Mouse (Mus musculus): ENCODE data around the gene Slc44a4. TPM values are rescaled to one million over a fixed set of nuclear protein-coding genes. Genes with fewer than 3 reads are reported as not detected.

The Slc44a4 gene
- not detected in 2 replicates for polyA plus RNA-seq (2014; fragmentation: Nextera tagmentation; extraction: Ambion mirVana)

GRCm38 (mm10) chr17:34913930-34914665, at the start of gene Slc44a4:
TSS of gene Slc44a4 (plus strand) at chr17:34914466.
- WGBS = 39% methylated on average over 18 of the region's 18 CpGs
- H3K4me1 ChIP-seq (ENCODE audit: control insufficient read depth, insufficient read depth, low read length) = no peaks in the 10 kb centered on the region
- H3K36me3 ChIP-seq (ENCODE audit: control insufficient read depth, insufficient read depth, low read length) = peaks cover 47% of the 10 kb centered on the region
- no peak within 1 kb of the TSS for H3K27ac ChIP-seq (ENCODE audit: low read depth, low read length)
- H3K4me2 ChIP-seq (ENCODE audit: low read depth, low read length) = no peak within 1 kb of the TSS
- ATAC-seq (ENCODE audit: low read depth) = no peak
- H3K9me3 ChIP-seq (ENCODE audit: control insufficient read depth, low read length) = no peaks in the 10 kb centered on the region
- H3K9ac ChIP-seq (replicated peaks; ENCODE audit: low read depth, low read length) = no peak within 1 kb of the TSS
- no peak within 1 kb of the TSS for H3K4me3 ChIP-seq (ENCODE audit: low read depth, low read length)
- H3K27me3 ChIP-seq (ENCODE audit: control insufficient read depth, insufficient read depth, low read length) = no peaks in the 10 kb centered on the region

- Histone ChIP-seq H3K4me2 (ENCODE audit: low read depth, low read length) (no peak overlapping the region), H3K27ac (ENCODE audit: low read depth, low read length) (no peak overlapping the region), H3K9me3 (ENCODE audit: control insufficient read depth, low read length) (no peaks in the 10 kb centered on the region), H3K4me3 (ENCODE audit: low read depth, low read length) (no peak overlapping the region), H3K36me3 (ENCODE audit: control insufficient read depth, insufficient read depth, low read length) (no peaks in the 10 kb centered on the region), H3K4me1 (ENCODE audit: control insufficient read depth, insufficient read depth, low read length) (no peaks in the 10 kb centered on the region), H3K27me3 (ENCODE audit: control insufficient read depth, insufficient read depth, low read length) (no peaks in the 10 kb centered on the region), H3K9ac (replicated peaks; ENCODE audit: low read depth, low read length) (no peak overlapping the region)
- 69% methylated on average over 7 of the region's 7 CpGs for WGBS
- ATAC-seq (ENCODE audit: low read depth) = no peak
These were observed 48.3 kb upstream of the Slc44a4 start for GRCm38 (mm10) chr17:34865981-34866380.

DNA sequence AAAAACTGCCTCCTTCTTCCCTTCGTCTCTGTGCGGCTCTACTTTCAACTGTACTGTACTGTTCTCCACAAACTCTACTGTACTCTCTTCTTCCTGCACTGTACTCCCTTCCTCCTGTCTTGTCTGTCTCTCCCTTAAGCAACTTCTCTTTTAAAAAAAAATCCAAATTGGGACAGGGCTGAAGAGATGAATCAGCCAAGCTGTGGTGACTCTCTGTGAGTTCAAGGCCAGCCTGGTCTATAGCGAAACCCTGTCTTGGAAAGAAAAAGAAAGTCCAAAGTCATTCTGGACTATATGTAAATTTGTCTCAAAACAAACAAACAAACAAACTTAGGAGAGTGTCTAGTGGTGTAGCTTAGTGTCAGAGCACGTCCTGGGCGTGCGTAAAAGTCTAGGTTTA, 39.9 kb upstream of the Slc44a4 start:
- no peak overlapping the region for H3K4me3 ChIP-seq (ENCODE audit: low read depth, low read length)
- 94% methylated on average over 6 of the region's 6 CpGs for WGBS
- H3K36me3 ChIP-seq (ENCODE audit: control insufficient read depth, insufficient read depth, low read length) = no peaks in the 10 kb centered on the region
- no peak for ATAC-seq (ENCODE audit: low read depth)
- H3K4me2 ChIP-seq (ENCODE audit: low read depth, low read length) = no peak overlapping the region
- no peak overlapping the region for H3K27ac ChIP-seq (ENCODE audit: low read depth, low read length)
- no peak overlapping the region for H3K9ac ChIP-seq (replicated peaks; ENCODE audit: low read depth, low read length)
- H3K4me1 ChIP-seq (ENCODE audit: control insufficient read depth, insufficient read depth, low read length) = no peaks in the 10 kb centered on the region
- no peaks in the 10 kb centered on the region for H3K9me3 ChIP-seq (ENCODE audit: control insufficient read depth, low read length)
- H3K27me3 ChIP-seq (ENCODE audit: control insufficient read depth, insufficient read depth, low read length) = no peaks in the 10 kb centered on the region

GRCm38 (mm10) chr17:34879336-34879879, 34.9 kb upstream of the Slc44a4 start, which contains the start of gene Zbtb12:
TSS of gene Zbtb12 (plus strand) at chr17:34879483.
- Histone ChIP-seq H3K27me3 (ENCODE audit: control insufficient read depth, insufficient read depth, low read length) (0 out of 2 replicates have a peak, but pooled peaks cover 4% of the 10 kb centered on the region), H3K9ac (replicated peaks; ENCODE audit: low read depth, low read length) (no peak within 1 kb of the TSS), H3K27ac (ENCODE audit: low read depth, low read length) (no peak within 1 kb of the TSS), H3K36me3 (ENCODE audit: control insufficient read depth, insufficient read depth, low read length) (no peaks in the 10 kb centered on the region), H3K4me3 (ENCODE audit: low read depth, low read length) (no peak within 1 kb of the TSS), H3K4me2 (ENCODE audit: low read depth, low read length) (no peak within 1 kb of the TSS), H3K4me1 (ENCODE audit: control insufficient read depth, insufficient read depth, low read length) (no peaks in the 10 kb centered on the region), H3K9me3 (ENCODE audit: control insufficient read depth, low read length) (no peaks in the 10 kb centered on the region)
- WGBS = 64% methylated on average over 11 of the region's 11 CpGs
- ATAC-seq (ENCODE audit: low read depth) = no peak

GRCm38 (mm10) chr17:34881166-34881565, 33.1 kb upstream of the Slc44a4 start:
- Histone ChIP-seq H3K36me3 (ENCODE audit: control insufficient read depth, insufficient read depth, low read length) (no peaks in the 10 kb centered on the region), H3K4me2 (ENCODE audit: low read depth, low read length) (no peak overlapping the region), H3K4me3 (ENCODE audit: low read depth, low read length) (no peak overlapping the region), H3K9me3 (ENCODE audit: control insufficient read depth, low read length) (no peaks in the 10 kb centered on the region), H3K27ac (ENCODE audit: low read depth, low read length) (no peak overlapping the region), H3K4me1 (ENCODE audit: control insufficient read depth, insufficient read depth, low read length) (no peaks in the 10 kb centered on the region), H3K9ac (replicated peaks; ENCODE audit: low read depth, low read length) (no peak overlapping the region), H3K27me3 (ENCODE audit: control insufficient read depth, insufficient read depth, low read length) (0 out of 2 replicates have a peak, but pooled peaks cover 4% of the 10 kb centered on the region)
- no peak for ATAC-seq (ENCODE audit: low read depth)

DNA sequence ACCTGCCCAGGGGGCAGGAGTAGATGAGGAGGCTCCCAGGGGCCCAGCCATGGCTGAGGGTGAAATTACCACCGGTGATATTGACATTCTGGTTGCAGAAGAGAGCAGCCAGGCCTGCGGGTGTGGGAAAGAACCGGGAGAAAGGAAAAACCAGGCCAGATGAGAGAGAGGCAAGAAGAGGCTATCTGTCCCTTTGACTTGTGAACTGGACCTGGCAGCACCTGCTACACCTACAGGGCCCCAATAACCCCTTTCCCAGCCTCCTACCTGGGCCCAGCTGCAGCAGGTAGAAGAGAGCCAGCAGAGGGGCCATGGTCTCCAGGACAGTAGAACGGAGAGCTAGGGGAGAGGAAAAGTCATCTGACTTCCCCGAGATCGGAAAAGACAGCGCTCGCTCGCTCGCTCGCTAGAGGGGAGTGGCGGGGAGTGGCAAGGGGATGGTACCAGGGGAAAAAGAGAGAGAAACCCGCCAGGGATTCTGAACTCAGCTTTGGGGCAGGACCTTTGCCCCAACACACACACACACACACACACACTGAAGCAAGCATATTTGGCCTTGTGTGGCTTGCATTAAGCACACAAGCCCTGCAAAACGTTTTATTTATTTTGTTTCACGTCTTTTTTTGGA, 32.5 kb upstream of the Slc44a4 start, which contains the start of gene Gm20547:
Gm20547 (minus strand) TSS at position 360 of the 628 bp plus-strand sequence.
- H3K9me3 ChIP-seq (ENCODE audit: control insufficient read depth, low read length) = no peaks in the 10 kb centered on the region
- H3K4me1 ChIP-seq (ENCODE audit: control insufficient read depth, insufficient read depth, low read length) = no peaks in the 10 kb centered on the region
- no peak within 1 kb of the TSS for H3K27ac ChIP-seq (ENCODE audit: low read depth, low read length)
- ATAC-seq (ENCODE audit: low read depth) = no peak
- no peak within 1 kb of the TSS for H3K9ac ChIP-seq (replicated peaks; ENCODE audit: low read depth, low read length)
- no peaks in the 10 kb centered on the region for H3K36me3 ChIP-seq (ENCODE audit: control insufficient read depth, insufficient read depth, low read length)
- 15% methylated on average over 15 of the region's 15 CpGs for WGBS
- 0 out of 2 replicates have a peak, but pooled peaks cover 4% of the 10 kb centered on the region for H3K27me3 ChIP-seq (ENCODE audit: control insufficient read depth, insufficient read depth, low read length)
- H3K4me2 ChIP-seq (ENCODE audit: low read depth, low read length) = no peak within 1 kb of the TSS
- H3K4me3 ChIP-seq (ENCODE audit: low read depth, low read length) = no peak within 1 kb of the TSS

GRCm38 (mm10) chr17:34883332-34883731, 30.9 kb upstream of the Slc44a4 start:
- Histone ChIP-seq H3K4me2 (ENCODE audit: low read depth, low read length) (no peak overlapping the region), H3K9ac (replicated peaks; ENCODE audit: low read depth, low read length) (no peak overlapping the region), H3K9me3 (ENCODE audit: control insufficient read depth, low read length) (no peaks in the 10 kb centered on the region), H3K4me3 (ENCODE audit: low read depth, low read length) (no peak overlapping the region), H3K27me3 (ENCODE audit: control insufficient read depth, insufficient read depth, low read length) (0 out of 2 replicates have a peak, but pooled peaks cover 4% of the 10 kb centered on the region), H3K27ac (ENCODE audit: low read depth, low read length) (no peak overlapping the region), H3K36me3 (ENCODE audit: control insufficient read depth, insufficient read depth, low read length) (no peaks in the 10 kb centered on the region), H3K4me1 (ENCODE audit: control insufficient read depth, insufficient read depth, low read length) (no peaks in the 10 kb centered on the region)
- no peak for ATAC-seq (ENCODE audit: low read depth)
- WGBS = 58% methylated on average over 3 of the region's 3 CpGs

- Histone ChIP-seq H3K9ac (replicated peaks; ENCODE audit: low read depth, low read length) (no peak overlapping the region), H3K4me2 (ENCODE audit: low read depth, low read length) (no peak overlapping the region), H3K36me3 (ENCODE audit: control insufficient read depth, insufficient read depth, low read length) (no peaks in the 10 kb centered on the region), H3K4me1 (ENCODE audit: control insufficient read depth, insufficient read depth, low read length) (no peaks in the 10 kb centered on the region), H3K27ac (ENCODE audit: low read depth, low read length) (no peak overlapping the region), H3K9me3 (ENCODE audit: control insufficient read depth, low read length) (no peaks in the 10 kb centered on the region), H3K27me3 (ENCODE audit: control insufficient read depth, insufficient read depth, low read length) (0 out of 2 replicates have a peak, but pooled peaks cover 4% of the 10 kb centered on the region), H3K4me3 (ENCODE audit: low read depth, low read length) (no peak overlapping the region)
- 91% methylated on average over 6 of the region's 6 CpGs for WGBS
- ATAC-seq (ENCODE audit: low read depth) = no peak
These were observed 29.6 kb upstream of the Slc44a4 start for GRCm38 (mm10) chr17:34884704-34885103.

DNA sequence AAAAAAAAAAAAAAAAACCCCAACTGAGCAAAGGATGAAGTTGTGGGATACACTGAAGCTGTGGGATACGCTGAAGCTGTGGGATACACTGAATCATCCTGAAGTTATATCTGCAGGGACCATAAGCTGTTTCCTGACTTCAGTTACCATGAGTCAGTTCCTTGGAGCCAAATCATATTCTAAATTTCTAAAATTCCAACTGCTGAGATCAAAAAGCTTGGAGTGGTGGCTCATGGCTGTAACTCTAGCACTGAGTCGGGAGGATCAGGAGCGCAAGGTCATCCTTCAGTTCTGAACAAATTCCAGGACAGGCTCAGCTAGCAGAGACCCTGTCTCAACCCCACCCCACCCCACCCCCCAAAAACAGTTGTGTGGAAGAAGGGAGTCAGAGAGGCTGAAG, 28.7 kb upstream of the Slc44a4 start:
- Histone ChIP-seq H3K4me1 (ENCODE audit: control insufficient read depth, insufficient read depth, low read length) (no peaks in the 10 kb centered on the region), H3K9me3 (ENCODE audit: control insufficient read depth, low read length) (no peaks in the 10 kb centered on the region), H3K4me3 (ENCODE audit: low read depth, low read length) (no peak overlapping the region), H3K4me2 (ENCODE audit: low read depth, low read length) (no peak overlapping the region), H3K36me3 (ENCODE audit: control insufficient read depth, insufficient read depth, low read length) (no peaks in the 10 kb centered on the region), H3K27ac (ENCODE audit: low read depth, low read length) (no peak overlapping the region), H3K27me3 (ENCODE audit: control insufficient read depth, insufficient read depth, low read length) (0 out of 2 replicates have a peak, but pooled peaks cover 4% of the 10 kb centered on the region), H3K9ac (replicated peaks; ENCODE audit: low read depth, low read length) (no peak overlapping the region)
- 93% methylated on average over 3 of the region's 3 CpGs for WGBS
- ATAC-seq (ENCODE audit: low read depth) = no peak

All from neural tube, embryonic 14.5 days (tissue).